In the genomic region with DNA sequence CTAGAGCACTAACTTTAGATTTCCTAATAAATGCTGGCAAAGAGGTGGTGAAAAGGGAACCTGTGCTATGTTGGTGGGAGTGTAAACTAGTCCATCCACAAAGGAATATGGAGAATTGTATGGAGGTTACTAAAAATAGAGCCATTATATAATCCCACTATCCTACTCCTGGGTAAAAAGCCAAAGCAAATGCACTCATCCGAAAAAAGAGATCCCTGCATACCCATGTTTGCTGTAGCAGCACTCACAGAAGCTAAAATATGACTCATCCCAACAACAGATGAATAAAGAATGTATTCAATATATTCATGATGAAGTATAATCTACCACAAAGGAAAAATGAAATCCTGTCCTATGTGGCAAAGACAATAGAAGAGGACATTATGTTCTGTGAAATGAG, we compare ENCODE assay signal across 15 mouse cellular contexts.
"Had no signal": no experiment of that assay in that cellular context is flagged by ENCODE, and none has a peak within 500 bp of the region (broad histone marks: within the 10 kb centered on the region; RNA-seq: fewer than 3 reads in every experiment).

No protein-coding gene starts in this region.

- H3K27ac ChIP-seq: kidney, postnatal 0 days; liver, embryonic 13.5 days; stomach, embryonic 15.5 days had no signal

- DNase-seq: kidney, adult 2 months; kidney, postnatal 25 days; layer of hippocampus, postnatal 36 days; liver, embryonic 13.5 days; lung, adult 2 months; lung, postnatal 14 days; lung, postnatal 4 days; midbrain, embryonic 14.5 days; right cerebral cortex, postnatal 25 days; spleen, adult 18-20 months; thymus, adult 2 months; thymus, postnatal 14 days; thymus, postnatal 4 days had no signal

- H3K4me3 ChIP-seq: liver, embryonic 13.5 days; stomach, embryonic 15.5 days had no signal
